Mouse (Mus musculus) CH12.LX (cell line): ENCODE measurements at regions not wholly inside any gene's neighbourhood (a gene's known extent, or its start where the extent isn't known, plus 50 kb on each side); places are given as distances from the start of the nearest gene placed in this dataset.

Experiments
- CTCF ChIP-seq, 2 experiments: IDR thresholded peaks in 1 of 2; conservative IDR thresholded peaks in 1 of 2; 2 replicates each; pipeline ENCODE4 v1.5.1; 2011 to 2012; ENCODE audit warnings: low read depth in 2 of 2, low read length in 2 of 2, improper control_type of control experiment in 1 of 2, inconsistent platforms in 1 of 2, mild to moderate bottlenecking in 1 of 2, moderate library complexity in 1 of 2
- EP300 ChIP-seq: IDR thresholded peaks from 2 replicates; pipeline ENCODE4 v1.6.1; 2011; ENCODE audit warnings: low read length, improper control_type of control experiment
- ETS1 ChIP-seq: conservative IDR thresholded peaks from 2 replicates; pipeline ENCODE4 v1.6.1; 2012; ENCODE audit warnings: low read depth, mild to moderate bottlenecking, inconsistent platforms, low read length, improper control_type of control experiment, moderate library complexity
- HCFC1 ChIP-seq: IDR thresholded peaks from 2 replicates; pipeline ENCODE4 v1.6.1; 2012; ENCODE audit warnings: low read depth, mild to moderate bottlenecking, inconsistent platforms, low read length, improper control_type of control experiment
- MAX ChIP-seq: IDR thresholded peaks from 2 replicates; pipeline ENCODE4 v1.6.1; 2011; ENCODE audit warnings: low read length, improper control_type of control experiment
- MYC ChIP-seq: IDR thresholded peaks from 2 replicates; pipeline ENCODE4 v1.6.1; 2011; ENCODE audit warnings: low read depth, mild to moderate bottlenecking, improper control_type of control experiment, low read length
- POLR2A ChIP-seq: IDR thresholded peaks from 2 replicates; pipeline ENCODE4 v1.6.1; 2011; ENCODE audit warnings: low read depth, mild to moderate bottlenecking, improper control_type of control experiment, low read length
- TCF12 ChIP-seq: IDR thresholded peaks from 2 replicates; pipeline ENCODE4 v1.6.1; 2014; ENCODE audit warnings: low read depth, mild to moderate bottlenecking, inconsistent platforms, low read length, improper control_type of control experiment
- ZMIZ1 ChIP-seq: IDR thresholded peaks from 2 replicates; pipeline ENCODE4 v1.6.1; 2012; ENCODE audit warnings: low read depth, mild to moderate bottlenecking, inconsistent platforms, low read length, improper control_type of control experiment
- ZNF384 ChIP-seq: IDR thresholded peaks from 2 replicates; pipeline ENCODE4 v1.6.1; 2012; ENCODE audit warnings: low read depth, low read length, improper control_type of control experiment, inconsistent platforms

DNA sequence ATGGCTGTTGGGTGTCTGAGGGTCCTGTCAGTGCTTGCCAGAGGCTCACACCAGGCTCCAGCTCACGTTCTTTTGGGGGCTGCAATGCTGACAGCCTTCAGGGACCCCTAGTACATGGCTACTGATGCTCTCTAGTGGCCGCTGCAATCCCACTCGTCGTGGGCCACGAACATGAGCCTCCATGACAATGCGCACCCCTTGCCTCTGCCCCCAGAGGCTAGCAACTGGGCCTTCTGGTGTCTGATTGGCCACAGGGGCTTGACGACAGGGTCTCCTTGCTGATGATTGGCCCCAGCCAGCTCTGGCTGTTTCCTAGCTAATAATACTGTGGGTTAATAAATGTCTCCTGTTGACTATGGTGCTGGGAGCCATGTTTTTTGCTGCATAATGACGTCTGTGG lies 61.1 kb downstream of the Rtl1 start:
- TF ChIP-seq POLR2A = no peak
- no peak for TF ChIP-seq CTCF (conservative IDR thresholded peaks at IDR 0.05 in 1 of 2, IDR thresholded peaks at IDR 0.05 in 1 of 2; ENCODE audit: low read depth in 2 of 2, low read length in 2 of 2)
- TF ChIP-seq ETS1 = no peak
- no peak for TF ChIP-seq MAX
- no peak for TF ChIP-seq MYC
- TF ChIP-seq TCF12 = no peak
- TF ChIP-seq ZMIZ1 = no peak
- TF ChIP-seq EP300 = no peak
- TF ChIP-seq ZNF384 = no peak
- no peak for TF ChIP-seq HCFC1
